Mouse (Mus musculus) kidney, adult 2 months (tissue): Measurements from ENCODE around the gene Cd79b. TPM values are rescaled to one million over a fixed set of nuclear protein-coding genes. Genes with fewer than 3 reads are reported as not detected.

Experiments used
- DNase-seq: peaks from one replicate; pipeline ENCODE4 v3.0.0; 2021
- H3K27ac ChIP-seq: fragments of 200-500 bp; 2 replicates; pipeline ENCODE4 v1.5.1; 2012; ENCODE audit warnings: low read depth, low read length, control low read depth, inconsistent platforms; ENCODE audit not compliant: insufficient read depth
- H3K27me3 ChIP-seq: fragments of 200-500 bp; replicated peaks from 2 replicates; pipeline ENCODE4 v1.6.1; 2012; ENCODE audit warnings: mild to moderate bottlenecking, moderate library complexity, low read length, inconsistent platforms; ENCODE audit not compliant: control insufficient read depth, insufficient read depth
- H3K36me3 ChIP-seq: fragments of 200-500 bp; 2 replicates; pipeline ENCODE4 v1.6.1; 2012; ENCODE audit warnings: mild to moderate bottlenecking, moderate library complexity, low read length, inconsistent platforms; ENCODE audit not compliant: control insufficient read depth, insufficient read depth
- H3K4me1 ChIP-seq: fragments of 200-500 bp; 2 replicates; pipeline ENCODE4 v1.6.1; 2011; ENCODE audit warnings: low read length; ENCODE audit not compliant: control insufficient read depth, insufficient read depth
- H3K4me3 ChIP-seq: fragments of 200-500 bp; 2 replicates; pipeline ENCODE4 v1.5.1; 2011; ENCODE audit warnings: mild to moderate bottlenecking, low read depth, low read length, control low read depth; ENCODE audit not compliant: insufficient read depth
- CTCF ChIP-seq: fragments of 200-500 bp; conservative IDR thresholded peaks from 2 replicates; pipeline ENCODE4 v1.5.1; 2011; ENCODE audit warnings: low read depth, mild to moderate bottlenecking, control low read depth, low read length, moderate library complexity, mixed read lengths; ENCODE audit not compliant: insufficient read depth, insufficient read length
- POLR2A ChIP-seq: fragments of 200-500 bp; IDR thresholded peaks from one replicate; pipeline ENCODE4 v1.6.1; 2011; ENCODE audit warnings: low read depth, low read length, control low read depth
- WGBS: fragments of 180-500 bp; shearing (Covaris S2); methylation state at CpG from one replicate; pipeline ENCODE4 v1.1.7; 2018; 5-methylcytosine and 5-hydroxymethylcytosine counted together
- polyA plus RNA-seq: library from polyadenylated mRNA; depleted of rRNA; stranded (reverse); fragments of >200 nt; gene quantifications from 2 replicates; pipeline ENCODE4 v1.2.3, GENCODE M21; 2012; rRNA removed

Gene Cd79b
- 2.7 and 17.9 TPM in 2 replicates for polyA plus RNA-seq

GRCm38 (mm10) chr11:106314333-106314812, at the start of gene Cd79b:
Gene Cd79b (minus strand): TSS chr11:106314762.
- H3K27ac ChIP-seq, result no peak within 1 kb of the TSS
- H3K36me3 ChIP-seq, result no peaks in the 10 kb centered on the region
- H3K4me3 ChIP-seq, result no peak within 1 kb of the TSS
- H3K27me3 ChIP-seq, result no peaks in the 10 kb centered on the region
- H3K4me1 ChIP-seq, result 0 out of 2 replicates have a peak, but pooled peaks cover 3% of the 10 kb centered on the region
- DNase-seq, result no peak
- 71% methylated on average over 9 of the region's 9 CpGs for WGBS
- TF ChIP-seq CTCF (no peak), POLR2A (no peak)

GRCm38 (mm10) chr11:106359350-106359749, 44.8 kb upstream of the Cd79b start:
- H3K27ac ChIP-seq, result no peak overlapping the region
- 53% methylated on average over 5 of the region's 5 CpGs for WGBS
- TF ChIP-seq POLR2A (no peak), CTCF (peak; percentile 31; the same call in 1 of the 2 replicates)
- H3K4me3 ChIP-seq, result no peak overlapping the region
- no peaks in the 10 kb centered on the region for H3K36me3 ChIP-seq
- no peaks in the 10 kb centered on the region for H3K27me3 ChIP-seq
- no peak for DNase-seq
- H3K4me1 ChIP-seq, result no peaks in the 10 kb centered on the region

GRCm38 (mm10) chr11:106355382-106356128, 41.0 kb upstream of the Cd79b start:
- 59% methylated on average over 19 of the region's 19 CpGs for WGBS
- Histone ChIP-seq H3K27me3 (no peaks in the 10 kb centered on the region), H3K4me3 (no peak overlapping the region), H3K4me1 (no peaks in the 10 kb centered on the region), H3K36me3 (no peaks in the 10 kb centered on the region), H3K27ac (no peak overlapping the region)
- peak; percentile 33 for DNase-seq
- no peak for TF ChIP-seq CTCF
- no peak for TF ChIP-seq POLR2A

GRCm38 (mm10) chr11:106354181-106354580, 39.6 kb upstream of the Cd79b start:
- no peaks in the 10 kb centered on the region for H3K4me1 ChIP-seq
- DNase-seq, result no peak
- no peak overlapping the region for H3K27ac ChIP-seq
- H3K27me3 ChIP-seq, result no peaks in the 10 kb centered on the region
- WGBS, result 43% methylated on average over 1 of the region's 1 CpGs
- no peak for TF ChIP-seq POLR2A
- no peak for TF ChIP-seq CTCF
- no peak overlapping the region for H3K4me3 ChIP-seq
- no peaks in the 10 kb centered on the region for H3K36me3 ChIP-seq

GRCm38 (mm10) chr11:106353188-106353587, 38.6 kb upstream of the Cd79b start, which contains the start of gene Scn4a:
Gene Scn4a (minus strand): TSS chr11:106353288.
- Histone ChIP-seq H3K4me3 (no peak within 1 kb of the TSS), H3K27ac (no peak within 1 kb of the TSS), H3K36me3 (no peaks in the 10 kb centered on the region), H3K27me3 (no peaks in the 10 kb centered on the region), H3K4me1 (no peaks in the 10 kb centered on the region)
- no peak for DNase-seq
- WGBS, result 62% methylated on average over 12 of the region's 12 CpGs
- TF ChIP-seq POLR2A, result no peak
- no peak for TF ChIP-seq CTCF

GRCm38 (mm10) chr11:106351941-106352340, 37.4 kb upstream of the Cd79b start:
- 80% methylated on average over 4 of the region's 4 CpGs for WGBS
- no peak for TF ChIP-seq CTCF
- TF ChIP-seq POLR2A, result no peak
- no peaks in the 10 kb centered on the region for H3K4me1 ChIP-seq
- no peak overlapping the region for H3K4me3 ChIP-seq
- DNase-seq, result no peak
- no peaks in the 10 kb centered on the region for H3K27me3 ChIP-seq
- no peaks in the 10 kb centered on the region for H3K36me3 ChIP-seq
- H3K27ac ChIP-seq, result no peak overlapping the region

GRCm38 (mm10) chr11:106351253-106351652, 36.7 kb upstream of the Cd79b start:
- H3K4me3 ChIP-seq, result no peak overlapping the region
- H3K4me1 ChIP-seq, result no peaks in the 10 kb centered on the region
- no peak overlapping the region for H3K27ac ChIP-seq
- 65% methylated on average over 3 of the region's 3 CpGs for WGBS
- no peaks in the 10 kb centered on the region for H3K36me3 ChIP-seq
- no peak for DNase-seq
- no peaks in the 10 kb centered on the region for H3K27me3 ChIP-seq
- TF ChIP-seq POLR2A (no peak), CTCF (no peak)
